Mouse (Mus musculus): ENCODE data around the gene Bst1.

Gene Bst1

GRCm38 (mm10) chr5:43818695-43819094 is at the start of gene Bst1:
Gene Bst1 (plus strand): TSS chr5:43818885.
- no peak for ATAC-seq (ENCODE audit: low TSS enrichment)

- peak; percentile 98 for ATAC-seq (ENCODE audit: low TSS enrichment)
Measured at GRCm38 (mm10) chr5:43770618-43771354, 47.9 kb upstream of the Bst1 start.

- no peak for ATAC-seq (ENCODE audit: low TSS enrichment)
Measured at GRCm38 (mm10) chr5:43771555-43771954, 47.1 kb upstream of the Bst1 start.

GRCm38 (mm10) chr5:43776407-43776806 is 42.3 kb upstream of the Bst1 start:
- peak; percentile 28 for ATAC-seq (ENCODE audit: low TSS enrichment)

GRCm38 (mm10) chr5:43776993-43777392 is 41.7 kb upstream of the Bst1 start:
- no peak for ATAC-seq (ENCODE audit: low TSS enrichment)

- no peak for ATAC-seq (ENCODE audit: low TSS enrichment)
Measured at GRCm38 (mm10) chr5:43778583-43778982, 40.1 kb upstream of the Bst1 start.

GRCm38 (mm10) chr5:43781423-43781976 is 37.2 kb upstream of the Bst1 start:
- peak; percentile 75 for ATAC-seq (ENCODE audit: low TSS enrichment)

GRCm38 (mm10) chr5:43781977-43782930 is 36.4 kb upstream of the Bst1 start:
- peak; percentile 90 for ATAC-seq (ENCODE audit: low TSS enrichment)

GRCm38 (mm10) chr5:43783996-43784395 is 34.7 kb upstream of the Bst1 start:
- ATAC-seq (ENCODE audit: low TSS enrichment): no peak

- ATAC-seq (ENCODE audit: low TSS enrichment): no peak
Measured at GRCm38 (mm10) chr5:43786607-43787006, 32.1 kb upstream of the Bst1 start.

GRCm38 (mm10) chr5:43787976-43788752 is 30.5 kb upstream of the Bst1 start:
- no peak for ATAC-seq (ENCODE audit: low TSS enrichment)

- no peak for ATAC-seq (ENCODE audit: low TSS enrichment)
Measured at GRCm38 (mm10) chr5:43792354-43792753, 26.3 kb upstream of the Bst1 start.

GRCm38 (mm10) chr5:43799530-43799929 is 19.2 kb upstream of the Bst1 start:
- ATAC-seq (ENCODE audit: low TSS enrichment): no peak

GRCm38 (mm10) chr5:43800700-43801099 is 18.0 kb upstream of the Bst1 start:
- no peak for ATAC-seq (ENCODE audit: low TSS enrichment)

GRCm38 (mm10) chr5:43801253-43801652 is 17.4 kb upstream of the Bst1 start:
- ATAC-seq (ENCODE audit: low TSS enrichment): no peak

- no peak for ATAC-seq (ENCODE audit: low TSS enrichment)
Measured at GRCm38 (mm10) chr5:43801798-43802197, 16.9 kb upstream of the Bst1 start.

GRCm38 (mm10) chr5:43805401-43805800 is 13.3 kb upstream of the Bst1 start:
- ATAC-seq (ENCODE audit: low TSS enrichment): no peak

GRCm38 (mm10) chr5:43806340-43806739 is 12.3 kb upstream of the Bst1 start:
- ATAC-seq (ENCODE audit: low TSS enrichment): no peak

GRCm38 (mm10) chr5:43806914-43807313 is 11.8 kb upstream of the Bst1 start:
- ATAC-seq (ENCODE audit: low TSS enrichment): no peak

- peak; percentile 100 for ATAC-seq (ENCODE audit: low TSS enrichment)
Measured at GRCm38 (mm10) chr5:43807744-43808696, 10.7 kb upstream of the Bst1 start.

All from frontal cortex, adult (tissue).